In the genomic region with DNA sequence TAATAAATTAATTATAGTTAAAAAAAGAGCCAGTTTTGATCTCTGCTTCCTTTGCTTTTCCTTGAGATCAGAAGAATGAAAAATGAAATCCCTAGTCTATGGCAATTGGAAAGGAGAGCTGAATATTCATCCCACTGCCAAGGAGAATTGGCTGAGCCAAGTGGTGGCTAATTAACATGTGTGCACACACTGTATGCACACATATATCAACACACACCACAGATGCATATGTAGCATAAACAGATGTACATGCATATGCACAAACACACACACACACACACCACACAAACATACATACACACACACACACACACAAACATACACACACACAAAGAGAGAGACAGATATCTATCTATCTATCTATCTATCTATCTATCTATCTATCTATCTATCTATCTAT, we compare ENCODE assay signal across 28 mouse cellular contexts.
"Had no signal": no experiment of that assay in that cellular context is flagged by ENCODE, and none has a peak within 500 bp of the region (broad histone marks: within the 10 kb centered on the region; RNA-seq: fewer than 3 reads in every experiment).

No protein-coding gene starts in this region.

- H3K9ac ChIP-seq: heart, embryonic 12.5 days; hindbrain, embryonic 12.5 days; hindbrain, embryonic 14.5 days; intestine, embryonic 15.5 days; limb, embryonic 12.5 days; liver, embryonic 13.5 days; liver, embryonic 15.5 days; liver, postnatal 0 days had no signal

- H3K4me1 ChIP-seq: heart, embryonic 10.5 days; intestine, embryonic 15.5 days; liver, embryonic 13.5 days; liver, embryonic 15.5 days had no signal

- H3K9me3 ChIP-seq: heart, embryonic 10.5 days; heart, embryonic 12.5 days; hindbrain, embryonic 10.5 days; hindbrain, embryonic 12.5 days; intestine, embryonic 15.5 days; limb, embryonic 10.5 days; limb, embryonic 12.5 days; liver, embryonic 13.5 days; liver, embryonic 15.5 days had no signal

- H3K36me3 ChIP-seq: heart, embryonic 10.5 days; heart, embryonic 12.5 days; hindbrain, embryonic 10.5 days; hindbrain, embryonic 12.5 days; intestine, embryonic 15.5 days; limb, embryonic 10.5 days; limb, embryonic 12.5 days; liver, embryonic 13.5 days; liver, embryonic 15.5 days had no signal

- H3K4me3 ChIP-seq: heart, embryonic 10.5 days; heart, embryonic 12.5 days; hindbrain, embryonic 10.5 days; hindbrain, embryonic 12.5 days; intestine, embryonic 15.5 days; layer of hippocampus, adult 2 months; left cerebral cortex, adult 2 months; limb, embryonic 10.5 days; limb, embryonic 12.5 days; liver, embryonic 13.5 days; liver, embryonic 15.5 days had no signal

- H3K27me3 ChIP-seq: heart, embryonic 12.5 days; hindbrain, embryonic 12.5 days; intestine, embryonic 15.5 days; limb, embryonic 12.5 days; liver, embryonic 13.5 days; liver, embryonic 15.5 days had no signal

- H3K27ac ChIP-seq: hindbrain, embryonic 10.5 days; hindbrain, embryonic 12.5 days; hindbrain, embryonic 14.5 days; intestine, embryonic 15.5 days; layer of hippocampus, adult 2 months; left cerebral cortex, adult 2 months; limb, embryonic 10.5 days; limb, embryonic 12.5 days; liver, embryonic 13.5 days; liver, embryonic 15.5 days had no signal

- DNase-seq: gastrocnemius, postnatal 10 days; gastrocnemius, postnatal 25 days; heart, adult 18-20 months; heart, postnatal 10 days; heart, postnatal 4 days; kidney, adult 18-20 months; kidney, adult 8-10 months; kidney, postnatal 10 days; kidney, postnatal 25 days; kidney, postnatal 4 days; liver; liver, embryonic 13.5 days; liver, postnatal 0 days had no signal

- H3K4me2 ChIP-seq: hindbrain, embryonic 12.5 days; hindbrain, embryonic 14.5 days; intestine, embryonic 15.5 days; limb, embryonic 12.5 days; liver, embryonic 11.5 days; liver, embryonic 13.5 days; liver, embryonic 15.5 days had no signal

- ATAC-seq: hindbrain, embryonic 16.5 days; inflammation-experienced regulatory T-cells, adult 6 months; intestine, embryonic 15.5 days; intestine, postnatal 0 days; liver, postnatal 0 days had no signal
